Mouse (Mus musculus) neural tube, embryonic 13.5 days (tissue): ENCODE measurements around the gene Rbp2. TPM values are rescaled to one million over a fixed set of nuclear protein-coding genes. Genes with fewer than 3 reads are reported as not detected.

Experiments
- ATAC-seq: fragments of 200-750 bp; cut with Nextera tagmentation; 2 replicates; pipeline ENCODE4 v1.8.0; 2017; ENCODE audit warnings: low read depth, mild to moderate bottlenecking, moderate TSS enrichment, moderate library complexity
- H3K27ac ChIP-seq: fragments of 300-500 bp; sonication (generic); replicated peaks from 2 replicates; pipeline ENCODE4 v1.5.1; 2015; ENCODE audit warnings: moderate library complexity, mild to moderate bottlenecking, inconsistent platforms
- H3K27me3 ChIP-seq: fragments of 300-500 bp; sonication (generic); 2 replicates; pipeline ENCODE4 v1.6.1; 2015; ENCODE audit warnings: mild to moderate bottlenecking, inconsistent platforms
- H3K36me3 ChIP-seq: fragments of 300-500 bp; sonication (generic); 2 replicates; pipeline ENCODE4 v1.6.1; 2015; ENCODE audit warnings: mild to moderate bottlenecking, inconsistent platforms
- H3K4me1 ChIP-seq: fragments of 300-500 bp; sonication (generic); replicated peaks from 2 replicates; pipeline ENCODE4 v1.6.1; 2015; ENCODE audit warnings: inconsistent platforms
- H3K4me2 ChIP-seq: fragments of 300-500 bp; sonication (generic); 2 replicates; pipeline ENCODE4 v1.6.1; 2015; ENCODE audit warnings: inconsistent platforms, mild to moderate bottlenecking, moderate library complexity
- H3K4me3 ChIP-seq: fragments of 300-500 bp; sonication (generic); 2 replicates; pipeline ENCODE4 v1.5.1; 2015; ENCODE audit warnings: mild to moderate bottlenecking, inconsistent platforms
- H3K9ac ChIP-seq: fragments of 300-500 bp; sonication (generic); 2 replicates; pipeline ENCODE4 v1.6.1; 2015; ENCODE audit warnings: moderate library complexity, mild to moderate bottlenecking, inconsistent platforms
- H3K9me3 ChIP-seq: fragments of 300-500 bp; sonication (generic); 2 replicates; pipeline ENCODE4 v1.6.1; 2016; ENCODE audit warnings: inconsistent platforms
- WGBS: fragments of 180-500 bp; shearing (Covaris S2); methylation state at CpG from one replicate; pipeline ENCODE4 v1.1.7; 2015; 5-methylcytosine and 5-hydroxymethylcytosine counted together
- polyA plus RNA-seq: library from polyadenylated mRNA; unstranded; fragments of >200 nt; fragmentation: Nextera tagmentation; extraction: Ambion mirVana; gene quantifications from 2 replicates; pipeline ENCODE4 v1.2.1, GENCODE M21; 2015

The Rbp2 gene
- polyA plus RNA-seq: 2.2 and 2.9 TPM in 2 replicates

DNA sequence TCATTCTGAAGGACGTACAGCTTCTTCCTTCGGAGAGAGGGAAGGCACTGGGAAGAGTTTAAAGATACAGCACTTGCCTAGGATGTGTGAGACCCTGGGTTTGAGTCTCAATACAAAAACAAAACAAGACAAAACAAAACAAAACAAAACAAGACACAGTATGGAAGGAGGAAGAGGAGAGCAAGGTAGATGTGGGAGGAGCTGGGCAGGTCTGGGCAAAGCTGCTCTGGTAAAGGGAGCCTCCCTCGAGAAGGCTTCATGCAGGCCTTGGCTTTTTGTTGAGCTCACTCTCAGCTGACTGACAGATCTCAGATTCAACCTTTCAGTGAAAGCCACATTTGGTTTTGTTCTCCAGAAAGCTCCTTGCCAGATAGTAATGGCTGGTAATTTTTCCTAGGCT, at the start of gene Rbp2:
Rbp2 (plus strand) TSS at position 301 of the 400 bp plus-strand sequence.
- H3K9ac ChIP-seq: no peak within 1 kb of the TSS
- H3K4me3 ChIP-seq: no peak within 1 kb of the TSS
- H3K27ac ChIP-seq: no peak within 1 kb of the TSS
- H3K4me2 ChIP-seq: no peak within 1 kb of the TSS
- 89% methylated on average over 3 of the region's 3 CpGs for WGBS
- no peaks in the 10 kb centered on the region for H3K9me3 ChIP-seq
- H3K36me3 ChIP-seq: no peaks in the 10 kb centered on the region
- no peaks in the 10 kb centered on the region for H3K27me3 ChIP-seq
- H3K4me1 ChIP-seq: no peaks in the 10 kb centered on the region
- no peak for ATAC-seq

DNA sequence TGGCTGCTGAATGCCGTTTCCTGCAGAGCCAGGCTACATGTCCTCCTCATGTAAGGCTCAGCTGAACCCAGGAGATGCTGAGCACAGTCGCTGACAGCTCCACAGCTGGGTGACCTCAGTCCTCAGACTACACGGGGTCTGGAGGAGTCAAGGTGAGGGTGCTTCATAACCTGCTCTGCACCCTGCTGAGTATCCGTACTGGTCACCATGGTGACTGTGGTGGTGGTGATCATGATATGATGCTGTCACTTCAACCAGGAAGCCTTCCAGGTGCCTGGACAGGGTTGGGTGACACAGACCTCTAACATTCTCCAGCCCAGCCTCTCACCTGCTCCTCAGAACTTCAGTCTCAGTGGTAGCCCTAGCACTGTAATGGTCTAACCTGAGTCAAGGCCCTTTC, 48.1 kb upstream of the Rbp2 start:
- H3K9me3 ChIP-seq: no peaks in the 10 kb centered on the region
- H3K4me1 ChIP-seq: peaks cover 43% of the 10 kb centered on the region
- H3K36me3 ChIP-seq: 0 out of 2 replicates have a peak, but pooled peaks cover 17% of the 10 kb centered on the region
- H3K4me3 ChIP-seq: no peak overlapping the region
- no peaks in the 10 kb centered on the region for H3K27me3 ChIP-seq
- no peak overlapping the region for H3K9ac ChIP-seq
- WGBS: 94% methylated on average over 4 of the region's 4 CpGs
- no peak overlapping the region for H3K27ac ChIP-seq
- H3K4me2 ChIP-seq: no peak overlapping the region
- ATAC-seq: no peak

DNA sequence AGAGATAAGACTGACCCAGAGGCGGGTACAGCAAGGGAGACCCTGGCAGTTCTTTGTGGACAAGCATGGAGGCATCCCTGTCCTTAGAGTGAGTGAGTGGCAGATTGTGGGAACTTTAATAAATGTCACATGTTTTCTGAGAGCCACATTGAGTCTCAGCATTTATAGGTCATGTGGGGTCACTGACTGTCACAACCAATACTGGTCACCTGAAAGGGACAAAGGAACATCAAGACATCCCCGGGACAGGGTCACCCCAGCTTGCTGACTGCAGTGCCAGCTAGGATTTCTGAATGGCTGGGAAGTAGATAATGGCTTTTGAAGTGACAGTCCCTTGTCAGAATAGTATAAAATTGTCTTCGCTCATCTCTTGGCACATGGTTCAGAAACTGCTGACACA, 46.8 kb upstream of the Rbp2 start:
- no peak for ATAC-seq
- WGBS: 69% methylated on average over 3 of the region's 3 CpGs
- Histone ChIP-seq H3K36me3 (0 out of 2 replicates have a peak, but pooled peaks cover 18% of the 10 kb centered on the region), H3K4me3 (no peak overlapping the region), H3K4me2 (no peak overlapping the region), H3K9ac (no peak overlapping the region), H3K27me3 (no peaks in the 10 kb centered on the region), H3K4me1 (peaks cover 30% of the 10 kb centered on the region), H3K9me3 (no peaks in the 10 kb centered on the region), H3K27ac (no peak overlapping the region)

DNA sequence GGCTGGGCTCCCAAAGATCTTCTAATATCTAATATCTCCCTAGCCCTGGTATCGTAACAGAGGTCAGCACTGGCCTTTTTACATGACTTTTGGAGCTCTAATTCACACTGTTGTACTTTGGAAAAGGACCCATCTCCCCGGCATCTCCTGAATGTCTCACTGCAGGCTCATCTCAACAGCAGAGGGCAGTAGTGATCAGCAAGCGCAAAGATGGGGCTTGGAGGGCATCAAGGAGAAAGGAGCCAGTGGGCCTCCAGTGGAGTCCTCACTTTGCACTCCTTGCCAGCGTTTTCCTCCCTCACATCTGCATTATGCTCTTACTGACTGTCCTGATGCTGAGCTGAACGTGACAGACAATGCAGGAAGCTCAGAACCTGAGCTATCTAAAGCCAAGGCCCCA, 43.3 kb upstream of the Rbp2 start:
- Histone ChIP-seq H3K27ac (no peak overlapping the region), H3K36me3 (peaks cover 40% of the 10 kb centered on the region), H3K4me3 (no peak overlapping the region), H3K4me2 (no peak overlapping the region), H3K9me3 (no peaks in the 10 kb centered on the region), H3K27me3 (no peaks in the 10 kb centered on the region), H3K9ac (no peak overlapping the region), H3K4me1 (peaks cover 13% of the 10 kb centered on the region)
- ATAC-seq: no peak
- WGBS: 67% methylated on average over 5 of the region's 5 CpGs

DNA sequence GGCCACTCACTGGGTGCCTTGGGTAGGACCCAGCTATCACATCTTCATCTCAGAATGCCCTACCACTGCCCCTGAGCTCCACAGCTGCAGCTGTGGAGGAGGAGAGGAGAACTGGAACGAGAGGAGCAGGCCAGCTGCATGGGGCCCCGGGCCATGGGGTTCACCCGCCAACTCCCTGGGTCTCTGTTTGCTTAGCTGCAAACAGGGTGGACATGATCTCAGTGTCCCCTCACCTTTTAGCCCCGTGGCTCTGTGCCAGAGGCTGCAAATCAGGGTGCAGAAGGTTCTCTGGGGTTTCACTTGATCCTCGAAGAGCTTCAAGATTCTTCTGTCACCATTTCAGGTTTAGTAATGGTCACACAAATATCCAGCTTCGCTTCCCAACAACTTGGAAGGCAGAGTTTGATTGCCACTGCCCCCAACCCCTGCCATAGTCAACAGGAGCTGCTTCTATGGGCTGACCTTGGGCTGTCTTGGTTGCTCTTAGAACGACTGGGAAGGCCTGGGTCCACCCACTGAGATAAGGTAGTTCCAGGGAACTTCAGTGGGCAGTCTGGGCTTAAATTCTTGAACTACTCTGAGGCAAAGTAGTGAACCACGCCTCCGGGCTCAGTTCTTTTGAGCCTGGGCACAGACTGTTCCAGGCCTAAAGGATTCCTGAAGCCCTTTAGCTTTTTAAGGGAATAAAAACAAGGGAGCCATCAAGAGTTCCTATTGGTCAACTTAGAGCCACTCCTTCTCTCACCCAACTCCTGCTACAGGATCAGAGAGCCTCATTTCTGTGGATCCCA, 40.4 kb upstream of the Rbp2 start:
- H3K4me2 ChIP-seq: no peak overlapping the region
- no peak for ATAC-seq
- no peaks in the 10 kb centered on the region for H3K9me3 ChIP-seq
- 83% methylated on average over 9 of the region's 9 CpGs for WGBS
- H3K4me1 ChIP-seq: peaks cover 7% of the 10 kb centered on the region; the same call in 1 of the 2 replicates
- no peak overlapping the region for H3K27ac ChIP-seq
- H3K27me3 ChIP-seq: no peaks in the 10 kb centered on the region
- H3K4me3 ChIP-seq: no peak overlapping the region
- peaks cover 37% of the 10 kb centered on the region for H3K36me3 ChIP-seq
- no peak overlapping the region for H3K9ac ChIP-seq

DNA sequence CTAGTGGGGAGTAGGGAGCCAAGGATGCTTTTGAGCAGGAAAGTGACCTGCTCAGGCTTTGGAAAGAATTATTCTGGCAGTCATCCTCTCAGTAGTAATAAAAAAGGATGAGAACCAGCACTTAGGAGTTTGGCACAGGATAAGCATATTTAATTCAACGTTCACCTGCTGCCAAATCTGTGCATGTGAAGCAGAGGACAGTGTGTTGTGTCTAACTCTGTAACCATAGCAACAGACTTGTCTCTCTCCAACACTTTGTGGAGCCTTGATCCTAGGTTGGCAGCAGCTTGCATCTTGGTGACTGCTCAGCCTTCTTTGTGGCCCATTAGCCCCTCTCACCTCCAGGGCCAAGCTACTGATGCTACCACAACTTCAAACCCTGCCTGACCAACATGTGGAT, 34.9 kb upstream of the Rbp2 start:
- Histone ChIP-seq H3K4me2 (no peak overlapping the region), H3K4me3 (no peak overlapping the region), H3K27me3 (no peaks in the 10 kb centered on the region), H3K9ac (no peak overlapping the region), H3K9me3 (no peaks in the 10 kb centered on the region), H3K27ac (no peak overlapping the region), H3K4me1 (peaks cover 10% of the 10 kb centered on the region; the same call in 1 of the 2 replicates), H3K36me3 (peaks cover 15% of the 10 kb centered on the region)
- WGBS: 57% methylated on average over 1 of the region's 1 CpGs
- ATAC-seq: no peak

DNA sequence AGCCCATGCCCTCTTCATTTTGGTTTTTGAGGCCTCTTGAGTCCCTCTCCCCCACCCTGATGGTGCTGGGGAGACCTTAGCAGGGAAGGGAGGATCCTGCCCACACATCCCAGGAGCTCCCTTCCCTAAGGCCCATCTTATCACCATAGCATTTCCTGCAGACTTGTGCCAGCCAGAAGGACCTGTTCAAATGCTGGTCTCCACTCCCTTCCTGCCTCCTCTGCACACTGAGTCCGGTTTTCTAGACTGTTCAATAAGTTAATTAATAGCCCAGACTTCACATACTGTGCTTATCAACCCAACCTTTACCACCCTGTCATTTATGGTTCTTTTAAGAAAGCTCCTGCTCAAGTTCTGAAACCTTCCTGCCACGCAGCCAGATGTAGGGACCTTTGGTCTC, 19.2 kb upstream of the Rbp2 start:
- Histone ChIP-seq H3K27me3 (no peaks in the 10 kb centered on the region), H3K4me3 (no peak overlapping the region), H3K9ac (no peak overlapping the region), H3K9me3 (no peaks in the 10 kb centered on the region), H3K4me2 (no peak overlapping the region), H3K27ac (no peak overlapping the region), H3K4me1 (no peaks in the 10 kb centered on the region), H3K36me3 (no peaks in the 10 kb centered on the region)
- 79% methylated on average over 2 of the region's 2 CpGs for WGBS
- ATAC-seq: no peak

DNA sequence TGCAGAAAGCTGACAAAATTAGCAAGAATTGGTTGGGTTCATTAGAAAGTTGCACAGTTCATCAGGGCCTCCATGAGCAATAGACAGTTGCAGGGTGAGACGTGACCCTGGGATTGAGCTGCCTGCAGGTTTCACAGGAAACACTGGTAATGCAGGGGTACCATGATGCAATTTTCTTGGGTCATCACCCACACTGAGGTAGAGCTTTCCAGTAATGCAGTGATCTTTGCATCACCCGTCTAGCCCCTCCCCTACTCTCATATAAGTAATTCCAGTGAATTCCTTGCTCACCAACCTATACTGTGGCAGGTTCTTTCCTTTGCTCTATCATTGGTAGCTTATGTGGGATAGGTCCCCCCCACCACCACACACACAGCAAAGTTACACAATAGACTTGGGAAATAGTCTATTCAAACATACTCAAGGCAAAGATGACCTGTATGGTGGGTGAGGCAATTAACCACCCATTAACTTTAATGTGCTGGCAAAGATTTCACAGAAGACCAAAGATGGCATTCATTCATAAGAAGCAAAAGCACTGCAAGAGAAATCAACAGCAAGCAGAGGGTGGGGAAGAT, 5.7 kb upstream of the Rbp2 start:
- no peaks in the 10 kb centered on the region for H3K36me3 ChIP-seq
- no peak overlapping the region for H3K9ac ChIP-seq
- no peak for ATAC-seq
- no peaks in the 10 kb centered on the region for H3K4me1 ChIP-seq
- no peak overlapping the region for H3K27ac ChIP-seq
- no peak overlapping the region for H3K4me3 ChIP-seq
- no peak overlapping the region for H3K4me2 ChIP-seq
- 87% methylated on average over 2 of the region's 2 CpGs for WGBS
- no peaks in the 10 kb centered on the region for H3K9me3 ChIP-seq
- no peaks in the 10 kb centered on the region for H3K27me3 ChIP-seq

DNA sequence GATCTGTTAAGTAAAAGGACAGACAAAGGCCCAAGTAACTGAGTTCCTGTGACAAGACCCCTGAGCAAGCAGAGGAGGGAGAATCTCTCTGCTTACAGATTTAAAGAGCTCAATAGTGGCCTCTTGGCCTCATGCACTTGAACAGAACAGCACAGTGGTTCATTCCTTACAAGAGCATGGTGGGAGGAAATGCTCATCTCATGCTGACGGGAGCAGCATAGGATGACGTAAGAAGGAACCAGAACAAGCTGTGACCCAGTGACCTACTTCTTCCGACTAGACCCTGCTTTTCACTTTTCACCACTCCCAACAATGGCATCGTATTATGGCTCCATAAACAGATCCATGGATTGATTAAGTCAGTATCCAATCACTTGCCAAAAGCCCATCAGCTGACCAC, 3.7 kb upstream of the Rbp2 start:
- Histone ChIP-seq H3K27ac (no peak overlapping the region), H3K4me2 (no peak overlapping the region), H3K27me3 (no peaks in the 10 kb centered on the region), H3K4me3 (no peak overlapping the region), H3K9ac (no peak overlapping the region), H3K4me1 (no peaks in the 10 kb centered on the region), H3K36me3 (no peaks in the 10 kb centered on the region), H3K9me3 (no peaks in the 10 kb centered on the region)
- no peak for ATAC-seq
- 69% methylated on average over 4 of the region's 4 CpGs for WGBS

DNA sequence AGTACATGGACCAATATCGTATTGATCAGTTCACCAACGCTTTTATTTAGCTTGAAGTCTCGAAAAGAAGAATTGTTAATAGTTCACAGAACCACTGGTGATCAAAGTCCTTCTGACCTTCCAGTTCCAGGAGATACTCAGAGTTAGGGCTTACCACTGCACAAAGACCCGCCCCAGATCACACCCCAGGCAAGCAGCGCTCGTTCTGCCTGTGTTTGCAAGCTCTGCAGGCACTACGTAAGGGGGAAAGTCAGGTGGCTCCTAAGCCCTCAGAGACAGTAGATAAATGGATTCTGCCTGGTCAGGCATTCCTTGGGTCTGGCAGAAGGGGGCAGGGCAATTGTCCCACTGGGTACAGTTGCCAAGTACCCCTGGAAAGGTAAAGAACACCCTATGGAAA, 895 bp upstream of the Rbp2 start:
- Histone ChIP-seq H3K9me3 (no peaks in the 10 kb centered on the region), H3K27ac (no peak overlapping the region), H3K4me2 (no peak overlapping the region), H3K9ac (no peak overlapping the region), H3K27me3 (no peaks in the 10 kb centered on the region), H3K4me3 (no peak overlapping the region), H3K4me1 (no peaks in the 10 kb centered on the region), H3K36me3 (no peaks in the 10 kb centered on the region)
- ATAC-seq: no peak
- WGBS: 91% methylated on average over 7 of the region's 7 CpGs

DNA sequence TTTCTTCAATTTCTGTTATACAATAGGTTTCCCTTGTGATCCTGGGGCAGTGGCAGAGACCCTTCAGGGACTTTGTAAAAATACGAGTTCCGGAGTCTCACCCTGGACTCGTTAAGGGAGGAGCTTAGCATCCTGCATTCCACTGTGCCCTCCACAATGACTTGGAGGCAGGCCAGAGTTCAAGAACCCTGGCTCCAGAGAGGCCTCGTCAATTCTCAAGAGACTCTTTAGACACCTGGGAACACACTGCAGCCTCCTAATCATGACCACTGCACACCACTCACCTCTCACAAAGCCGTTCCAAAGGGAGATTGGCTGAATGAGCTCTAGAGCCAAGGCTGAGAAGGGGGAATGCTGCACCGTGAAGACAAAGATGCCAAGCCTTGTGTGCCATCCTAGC, 1.4 kb downstream of the Rbp2 start:
- H3K27me3 ChIP-seq: no peaks in the 10 kb centered on the region
- H3K4me1 ChIP-seq: no peaks in the 10 kb centered on the region
- no peak overlapping the region for H3K9ac ChIP-seq
- 72% methylated on average over 6 of the region's 6 CpGs for WGBS
- no peak overlapping the region for H3K27ac ChIP-seq
- H3K36me3 ChIP-seq: no peaks in the 10 kb centered on the region
- H3K9me3 ChIP-seq: no peaks in the 10 kb centered on the region
- H3K4me3 ChIP-seq: no peak overlapping the region
- no peak for ATAC-seq
- no peak overlapping the region for H3K4me2 ChIP-seq

DNA sequence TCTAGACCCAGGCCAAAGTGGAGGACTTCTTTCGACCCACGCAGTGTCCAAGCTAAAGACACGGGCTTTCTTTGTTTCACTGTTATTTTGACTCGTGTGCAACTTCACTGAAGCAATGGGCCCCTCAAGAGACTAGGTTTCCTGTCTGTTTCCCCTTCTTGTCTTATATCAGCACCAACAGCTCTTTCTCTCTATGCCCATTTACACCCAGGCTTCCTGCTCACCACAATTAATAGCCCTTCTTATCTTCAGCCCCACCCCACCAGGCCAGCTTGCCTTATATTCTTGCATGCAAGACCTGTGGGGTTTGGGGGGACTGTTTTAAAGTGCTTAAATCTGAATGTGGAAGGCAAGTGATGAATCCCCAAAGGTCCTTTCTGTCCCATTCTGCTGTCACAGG, 3.6 kb downstream of the Rbp2 start:
- 83% methylated on average over 4 of the region's 4 CpGs for WGBS

DNA sequence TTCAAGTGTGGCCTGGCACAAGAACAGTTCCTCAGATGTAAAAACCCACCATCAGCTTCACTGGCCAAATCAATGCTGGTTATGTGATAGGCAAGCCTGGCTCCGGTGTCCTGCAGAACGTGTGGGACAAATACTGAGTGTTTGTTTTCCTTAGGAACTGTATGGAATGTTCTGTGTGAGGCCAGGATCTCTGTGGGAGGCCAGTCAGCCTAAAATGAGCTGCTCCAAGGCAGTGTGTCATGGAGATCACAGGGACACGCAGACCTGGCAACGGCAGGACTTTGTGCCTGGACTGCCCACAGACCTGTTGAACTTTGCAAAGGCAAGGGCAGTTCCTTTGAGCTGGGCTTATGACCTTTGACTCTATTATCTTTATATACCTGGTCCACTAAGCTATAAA, 4.2 kb downstream of the Rbp2 start:
- Histone ChIP-seq H3K4me3 (no peak overlapping the region), H3K4me1 (no peaks in the 10 kb centered on the region), H3K9me3 (no peaks in the 10 kb centered on the region), H3K27me3 (no peaks in the 10 kb centered on the region), H3K27ac (no peak overlapping the region), H3K36me3 (no peaks in the 10 kb centered on the region), H3K4me2 (no peak overlapping the region), H3K9ac (no peak overlapping the region)
- ATAC-seq: no peak
- 57% methylated on average over 4 of the region's 4 CpGs for WGBS

More for the DNA sequence above, 3.6 kb downstream of the Rbp2 start:
- Histone ChIP-seq H3K4me3 (no peak overlapping the region), H3K9me3 (no peaks in the 10 kb centered on the region), H3K36me3 (no peaks in the 10 kb centered on the region), H3K9ac (no peak overlapping the region), H3K4me2 (no peak overlapping the region), H3K27me3 (no peaks in the 10 kb centered on the region), H3K27ac (no peak overlapping the region), H3K4me1 (no peaks in the 10 kb centered on the region)
- no peak for ATAC-seq
